Mouse (Mus musculus): Measurements from ENCODE around the gene Nme2.

Gene Nme2

GRCm38 (mm10) chr11:93956159-93956558, at the start of gene Nme2:
Nme2 (minus strand) TSS chr11:93956259.
- DNase-seq, result no peak

- no peak for DNase-seq
Measured at GRCm38 (mm10) chr11:94003346-94003745, 47.3 kb upstream of the Nme2 start.

- no peak for DNase-seq
Measured at GRCm38 (mm10) chr11:93999276-93999675, 43.2 kb upstream of the Nme2 start.

GRCm38 (mm10) chr11:93997141-93997775, 41.2 kb upstream of the Nme2 start:
- DNase-seq, result no peak

- DNase-seq, result no peak
Measured at GRCm38 (mm10) chr11:93996306-93997140, 40.5 kb upstream of the Nme2 start.

GRCm38 (mm10) chr11:93995720-93996305, 39.8 kb upstream of the Nme2 start, which contains the start of gene Spag9:
Spag9 (plus strand) TSS chr11:93996091.
- peak; percentile 92 for DNase-seq

GRCm38 (mm10) chr11:93995111-93995719, 39.2 kb upstream of the Nme2 start:
- peak; percentile 23 for DNase-seq

- no peak for DNase-seq
Measured at GRCm38 (mm10) chr11:93994531-93994930, 38.5 kb upstream of the Nme2 start.

- no peak for DNase-seq
Measured at GRCm38 (mm10) chr11:93988328-93989062, 32.4 kb upstream of the Nme2 start.

- DNase-seq, result no peak
Measured at GRCm38 (mm10) chr11:93987625-93988327, 31.7 kb upstream of the Nme2 start.

GRCm38 (mm10) chr11:93987026-93987425, 31.0 kb upstream of the Nme2 start:
- DNase-seq, result no peak

- DNase-seq, result no peak
Measured at GRCm38 (mm10) chr11:93986298-93986697, 30.2 kb upstream of the Nme2 start.

GRCm38 (mm10) chr11:93985265-93985664, 29.2 kb upstream of the Nme2 start:
- DNase-seq, result no peak

GRCm38 (mm10) chr11:93984619-93985018, 28.6 kb upstream of the Nme2 start:
- no peak for DNase-seq

- no peak for DNase-seq
Measured at GRCm38 (mm10) chr11:93979502-93980049, 23.5 kb upstream of the Nme2 start.

- no peak for DNase-seq
Measured at GRCm38 (mm10) chr11:93972951-93973350, 16.9 kb upstream of the Nme2 start.

- DNase-seq, result no peak
Measured at GRCm38 (mm10) chr11:93969799-93970198, 13.7 kb upstream of the Nme2 start.

GRCm38 (mm10) chr11:93969171-93969570, 13.1 kb upstream of the Nme2 start:
- DNase-seq, result no peak

GRCm38 (mm10) chr11:93968848-93969128, 12.7 kb upstream of the Nme2 start:
- no peak for DNase-seq

- DNase-seq, result peak; percentile 97
Measured at GRCm38 (mm10) chr11:93968005-93968847, 12.2 kb upstream of the Nme2 start, which contains the start of the genes Gm20390 and Nme1. Gm20390 (minus strand) TSS chr11:93968293. Nme1 (minus strand) TSS chr11:93968521.

GRCm38 (mm10) chr11:93967381-93967780, 11.3 kb upstream of the Nme2 start:
- no peak for DNase-seq
